Mouse (Mus musculus) splenic B cell, adult 2 months (primary cell): ENCODE data around the gene Otop3.
A peak's percentile ranks its signal among the peaks of the same experiment; 100 is the strongest.

Experiments used
- DNase-seq: peaks from one replicate; pipeline ENCODE4 v3.0.0-alpha.2; 2011; ENCODE audit warnings: low read depth, low spot score
- H3K27me3 ChIP-seq: 2 replicates; pipeline ENCODE4 v1.6.1; 2012; ENCODE audit warnings: mild to moderate bottlenecking, low read length, moderate library complexity, mixed read lengths; ENCODE audit not compliant: control insufficient read depth, poor library complexity, insufficient read depth, severe bottlenecking
- H3K36me3 ChIP-seq: 2 replicates; pipeline ENCODE4 v1.6.1; 2012; ENCODE audit warnings: mild to moderate bottlenecking, low read length, moderate library complexity, mixed read lengths; ENCODE audit not compliant: control insufficient read depth, poor library complexity, insufficient read depth, severe bottlenecking

The Otop3 gene

GRCm38 (mm10) chr11:115366706-115367394 is 32.3 kb downstream of the Otop3 start:
- Histone ChIP-seq H3K36me3 (no peaks in the 10 kb centered on the region), H3K27me3 (peaks cover 4% of the 10 kb centered on the region)
- no peak for DNase-seq

GRCm38 (mm10) chr11:115367395-115367944 is 32.9 kb downstream of the Otop3 start, which contains the start of gene Hid1:
Gene Hid1, minus strand, starts transcription at chr11:115367756.
- Histone ChIP-seq H3K27me3 (peaks cover 4% of the 10 kb centered on the region), H3K36me3 (no peaks in the 10 kb centered on the region)
- DNase-seq = peak; percentile 77

- H3K36me3 ChIP-seq = no peaks in the 10 kb centered on the region
- H3K27me3 ChIP-seq = peaks cover 4% of the 10 kb centered on the region
- DNase-seq = no peak
These were observed 35.8 kb downstream of the Otop3 start for GRCm38 (mm10) chr11:115370368-115370767.

- peaks cover 3% of the 10 kb centered on the region for H3K27me3 ChIP-seq
- no peaks in the 10 kb centered on the region for H3K36me3 ChIP-seq
- DNase-seq = no peak
These were observed 36.8 kb downstream of the Otop3 start for GRCm38 (mm10) chr11:115371354-115371753.

GRCm38 (mm10) chr11:115372015-115372414 is 37.5 kb downstream of the Otop3 start:
- Histone ChIP-seq H3K27me3 (no peaks in the 10 kb centered on the region; the same call in 1 of the 2 replicates), H3K36me3 (no peaks in the 10 kb centered on the region)
- no peak for DNase-seq

- DNase-seq = no peak
- H3K27me3 ChIP-seq = no peaks in the 10 kb centered on the region
- H3K36me3 ChIP-seq = no peaks in the 10 kb centered on the region
These were observed 38.2 kb downstream of the Otop3 start for GRCm38 (mm10) chr11:115372737-115373136.

GRCm38 (mm10) chr11:115373805-115374694 is 39.5 kb downstream of the Otop3 start:
- H3K36me3 ChIP-seq = no peaks in the 10 kb centered on the region
- no peak for DNase-seq
- H3K27me3 ChIP-seq = no peaks in the 10 kb centered on the region

- DNase-seq = no peak
- H3K36me3 ChIP-seq = no peaks in the 10 kb centered on the region
- H3K27me3 ChIP-seq = no peaks in the 10 kb centered on the region
These were observed 40.3 kb downstream of the Otop3 start for GRCm38 (mm10) chr11:115374695-115375425.

GRCm38 (mm10) chr11:115376722-115377121 is 42.2 kb downstream of the Otop3 start:
- Histone ChIP-seq H3K36me3 (no peaks in the 10 kb centered on the region), H3K27me3 (no peaks in the 10 kb centered on the region)
- DNase-seq = no peak

GRCm38 (mm10) chr11:115377254-115377653 is 42.7 kb downstream of the Otop3 start:
- no peaks in the 10 kb centered on the region for H3K36me3 ChIP-seq
- no peak for DNase-seq
- no peaks in the 10 kb centered on the region for H3K27me3 ChIP-seq

GRCm38 (mm10) chr11:115377854-115378253 is 43.3 kb downstream of the Otop3 start:
- no peak for DNase-seq
- Histone ChIP-seq H3K27me3 (no peaks in the 10 kb centered on the region), H3K36me3 (no peaks in the 10 kb centered on the region)

- no peak for DNase-seq
These were observed 46.7 kb downstream of the Otop3 start for GRCm38 (mm10) chr11:115381276-115381675.

GRCm38 (mm10) chr11:115381743-115382539 is 47.4 kb downstream of the Otop3 start, which contains the start of gene Cdr2l:
Gene Cdr2l, plus strand, starts transcription at chr11:115381916.
- DNase-seq = no peak
- Histone ChIP-seq H3K36me3 (no peaks in the 10 kb centered on the region), H3K27me3 (no peaks in the 10 kb centered on the region)

More at GRCm38 (mm10) chr11:115381276-115381675, 46.7 kb downstream of the Otop3 start:
- Histone ChIP-seq H3K36me3 (no peaks in the 10 kb centered on the region), H3K27me3 (no peaks in the 10 kb centered on the region)

GRCm38 (mm10) chr11:115382891-115383290 is 48.4 kb downstream of the Otop3 start:
- Histone ChIP-seq H3K27me3 (no peaks in the 10 kb centered on the region), H3K36me3 (no peaks in the 10 kb centered on the region)
- DNase-seq = no peak
